Mouse (Mus musculus): ENCODE results near the gene Ercc6l. TPM values are rescaled to one million over a fixed set of nuclear protein-coding genes. Genes with fewer than 3 reads are reported as not detected.
"Not testable (repeated sequence)": the region's sequence is repeated elsewhere in the genome, so short reads cannot be mapped to it uniquely, and the experiment has no call there.

Ercc6l gene
- total RNA-seq, 2 experiments from 2014 or later: 0.63 to 0.89 TPM

DNA sequence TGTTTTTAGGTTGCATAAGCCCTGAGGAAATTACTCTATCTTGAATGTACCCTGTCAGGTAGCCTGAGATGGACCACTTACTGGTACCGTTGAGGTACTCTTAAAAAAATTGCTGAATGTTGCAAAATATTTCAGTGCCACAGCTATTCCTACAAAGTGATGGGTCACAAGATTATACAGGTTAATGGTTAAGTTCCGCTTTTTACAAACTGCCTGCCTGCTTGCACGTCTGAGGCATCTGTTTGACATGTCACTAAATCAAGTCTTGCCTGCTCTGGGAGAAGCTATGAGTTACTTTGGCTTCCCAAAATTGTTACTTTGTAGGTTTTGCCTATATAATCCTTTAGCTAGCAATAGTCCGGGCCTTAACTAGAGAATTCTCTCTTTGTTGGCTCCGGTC, 47.5 kb downstream of the Ercc6l start:
- DNase-seq: not testable (repeated sequence)

GRCm38 (mm10) chrX:102103830-102104229, 53.1 kb downstream of the Ercc6l start:
- not testable (repeated sequence) for DNase-seq

- no peak for DNase-seq
Measured at GRCm38 (mm10) chrX:102101886-102102285, 55.0 kb downstream of the Ercc6l start.

DNA sequence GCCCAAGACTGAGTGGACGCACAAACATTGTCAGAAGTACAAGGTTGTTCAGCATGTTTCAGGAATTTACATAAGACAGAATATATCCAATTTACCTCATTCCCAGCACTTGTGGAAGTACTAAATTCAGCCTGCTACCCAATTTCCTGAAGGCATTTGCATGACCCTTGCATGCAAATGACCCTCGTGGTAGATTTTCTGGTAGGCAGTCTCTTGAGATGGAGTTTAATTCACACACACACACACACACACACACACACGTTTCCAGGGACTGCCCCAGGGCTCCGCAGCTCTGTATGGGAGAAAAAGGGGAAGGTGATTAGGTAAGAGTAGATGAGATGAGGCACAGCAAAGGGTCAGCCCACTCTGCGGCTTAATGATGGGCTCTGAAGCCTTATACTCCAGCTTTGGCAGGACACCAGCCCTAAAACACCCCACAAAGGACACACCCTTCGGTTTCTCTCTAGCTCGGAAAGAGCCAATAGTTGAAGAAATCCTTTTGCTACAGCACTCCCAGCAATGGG, 62.4 kb downstream of the Ercc6l start:
- DNase-seq: no peak

Other genes with a start within 250 kb of the Ercc6l start
- 1 to 10 TPM; 7.3 to 9.6 TPM for gene Rtl5, start 85.8 kb downstream of the Ercc6l start, total RNA-seq (2021)
- 10 to 100 TPM; 58.7 to 59.6 TPM for gene Pin4, start 37.6 kb downstream of the Ercc6l start, total RNA-seq (2021)
- 1,000 to 10,000 TPM in 1 of 2 experiments, 100 to 1,000 TPM in 1; 902 to 1,048 TPM for gene Rps4x, start 32.3 kb upstream of the Ercc6l start, total RNA-seq (2021)
- 10 to 100 TPM in 1 of 2 experiments, under 1 TPM in 1; 0.92 to 22.8 TPM for gene Cited1, start 95.1 kb upstream of the Ercc6l start, total RNA-seq (2021)